Comparison of ENCODE assay signal across 8 mouse cellular contexts in the genomic region with DNA sequence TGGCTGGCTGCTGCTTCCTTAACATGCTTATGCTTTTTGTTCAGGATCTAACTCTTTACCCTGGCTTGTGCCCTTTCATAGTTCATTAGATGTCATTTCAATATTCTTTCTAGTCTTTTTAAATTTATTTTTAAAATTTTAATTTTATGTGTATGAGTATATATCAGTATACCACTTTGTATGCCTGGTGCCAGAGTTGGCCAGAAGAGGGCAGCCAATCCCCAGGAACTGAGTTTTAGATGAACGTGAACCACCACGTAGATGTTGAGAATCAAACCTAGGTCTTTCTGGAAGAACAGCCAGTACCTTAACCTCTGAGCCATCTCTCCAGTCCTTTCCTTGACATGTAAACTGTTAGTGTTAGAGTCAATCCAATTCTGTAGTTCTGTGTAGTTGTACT. TPM values are rescaled to one million over a fixed set of nuclear protein-coding genes. Genes with fewer than 3 reads are reported as not detected.
DNase-seq lines count a peak whose midpoint lies in the region; ATAC-seq and TF ChIP-seq lines count a peak whose summit lies in the region.

No protein-coding gene starts in this region.

- H3K9me3 ChIP-seq in kidney, postnatal 0 days (replicated peaks; ENCODE audit: low read length): no peaks in the 10 kb centered on the region
- H3K9me3 ChIP-seq in kidney, embryonic 15.5 days (replicated peaks): no peaks in the 10 kb centered on the region
- H3K9me3 ChIP-seq in liver, postnatal 0 days (ENCODE audit: low read length): no peaks in the 10 kb centered on the region
- no peaks in the 10 kb centered on the region for H3K9me3 ChIP-seq in hindbrain, embryonic 12.5 days (replicated peaks)
- no peaks in the 10 kb centered on the region for H3K9me3 ChIP-seq in midbrain, embryonic 11.5 days (ENCODE audit: control insufficient read depth, low read length)

- DNase-seq in kidney, postnatal 0 days (ENCODE audit: low spot score): no peak
- DNase-seq in Patski (ENCODE audit: low read depth, low spot score): no peak
- peak; percentile 51 for DNase-seq in liver, postnatal 0 days
- peak; percentile 69 for DNase-seq in thymus, adult 2 months
- DNase-seq in layer of hippocampus, adult 9-10 months (ENCODE audit: low spot score): no peak
- DNase-seq in midbrain, embryonic 11.5 days (ENCODE audit: low spot score, missing footprints): no peak

- peak; percentile 34; the same call in 1 of the 2 replicates for TF ChIP-seq CTCF in kidney, postnatal 0 days (IDR thresholded peaks at IDR 0.05; ENCODE audit: low read depth)
- peak; percentile 65 for TF ChIP-seq CTCF in Patski (IDR thresholded peaks at IDR 0.05)
- peak; percentile 67 for TF ChIP-seq CTCF in liver, postnatal 0 days (IDR thresholded peaks at IDR 0.05; ENCODE audit: low read depth)
- no peak for TF ChIP-seq CTCF in thymus, adult 2 months (IDR thresholded peaks at IDR 0.05; ENCODE audit: borderline replicate concordance, control insufficient read depth, extremely low read depth, insufficient read depth, low read length, poor library complexity)

- 95% methylated on average over 2 of the region's 2 CpGs for WGBS in kidney, postnatal 0 days
- 85% methylated on average over 2 of the region's 2 CpGs for WGBS in kidney, embryonic 15.5 days
- WGBS in liver, postnatal 0 days (ENCODE audit: insufficient replicate concordance): 81% methylated on average over 2 of the region's 2 CpGs
- 92% methylated on average over 2 of the region's 2 CpGs for WGBS in thymus, adult 2 months
- WGBS in hindbrain, embryonic 12.5 days: 92% methylated on average over 2 of the region's 2 CpGs
- WGBS in midbrain, embryonic 11.5 days: 88% methylated on average over 2 of the region's 2 CpGs

- H3K27me3 ChIP-seq in kidney, postnatal 0 days (ENCODE audit: insufficient read depth, low read length): no peaks in the 10 kb centered on the region
- no peaks in the 10 kb centered on the region for H3K27me3 ChIP-seq in kidney, embryonic 15.5 days
- H3K27me3 ChIP-seq in Patski: no peaks in the 10 kb centered on the region
- no peaks in the 10 kb centered on the region for H3K27me3 ChIP-seq in liver, postnatal 0 days (ENCODE audit: insufficient read depth, low read length)
- no peaks in the 10 kb centered on the region for H3K27me3 ChIP-seq in thymus, adult 2 months (ENCODE audit: control insufficient read depth, insufficient read depth, low read length)
- H3K27me3 ChIP-seq in hindbrain, embryonic 12.5 days: no peaks in the 10 kb centered on the region
- no peaks in the 10 kb centered on the region for H3K27me3 ChIP-seq in midbrain, embryonic 11.5 days (ENCODE audit: control insufficient read depth, insufficient read depth, low read length)

- H3K9ac ChIP-seq in kidney, postnatal 0 days (ENCODE audit: low read depth, low read length): no peak overlapping the region
- no peak overlapping the region for H3K9ac ChIP-seq in kidney, embryonic 15.5 days
- no peak overlapping the region for H3K9ac ChIP-seq in liver, postnatal 0 days (replicated peaks)
- no peak overlapping the region for H3K9ac ChIP-seq in hindbrain, embryonic 12.5 days
- no peak overlapping the region for H3K9ac ChIP-seq in midbrain, embryonic 11.5 days (ENCODE audit: low read length)

- in situ Hi-C loops in Patski (cut with MboI; ENCODE audit: low pct_unique_long_range_greater_than_20kb): no loop called here

- CTCF ChIA-PET in Patski (lab: Charles Lee): interaction anchor here (1.1 to 1.9 kb wide), 5 partner anchors 8 to 45 kb away, joined by 3 to 12 read pairs (median 6); no protein-coding TSS in a partner anchor

- no peak overlapping the region for H3K4me3 ChIP-seq in kidney, postnatal 0 days (replicated peaks; ENCODE audit: low read depth, low read length)
- H3K4me3 ChIP-seq in kidney, embryonic 15.5 days (replicated peaks): no peak overlapping the region
- H3K4me3 ChIP-seq in liver, postnatal 0 days (ENCODE audit: low read depth, low read length): no peak overlapping the region
- H3K4me3 ChIP-seq in thymus, adult 2 months (ENCODE audit: control insufficient read depth, insufficient read depth, low read length): no peak overlapping the region
- no peak overlapping the region for H3K4me3 ChIP-seq in hindbrain, embryonic 12.5 days
- H3K4me3 ChIP-seq in midbrain, embryonic 11.5 days (ENCODE audit: low read depth, low read length): no peak overlapping the region

- TF ChIP-seq POLR2A in thymus, adult 2 months (IDR thresholded peaks at IDR 0.05; ENCODE audit: control insufficient read depth, extremely low read depth, insufficient read depth, low read length, poor library complexity): no peak

- ATAC-seq in kidney, postnatal 0 days (replicated peaks; ENCODE audit: low FRiP score, low read depth): no peak
- ATAC-seq in kidney, embryonic 15.5 days (replicated peaks; ENCODE audit: low FRiP score): no peak
- ATAC-seq in Patski: no peak
- no peak for ATAC-seq in liver, postnatal 0 days
- no peak for ATAC-seq in hindbrain, embryonic 12.5 days (ENCODE audit: low FRiP score)
- ATAC-seq in midbrain, embryonic 11.5 days (ENCODE audit: low FRiP score): no peak

- no peaks in the 10 kb centered on the region for H3K36me3 ChIP-seq in kidney, postnatal 0 days (ENCODE audit: insufficient read depth, low read length)
- 0 out of 2 replicates have a peak, but pooled peaks cover under 1% of the 10 kb centered on the region for H3K36me3 ChIP-seq in kidney, embryonic 15.5 days
- H3K36me3 ChIP-seq in liver, postnatal 0 days (replicated peaks; ENCODE audit: insufficient read depth, low read length): peaks cover 4% of the 10 kb centered on the region; the same call in 1 of the 2 replicates
- no peaks in the 10 kb centered on the region for H3K36me3 ChIP-seq in thymus, adult 2 months (ENCODE audit: control insufficient read depth, insufficient read depth, low read length)
- H3K36me3 ChIP-seq in hindbrain, embryonic 12.5 days: no peaks in the 10 kb centered on the region
- H3K36me3 ChIP-seq in midbrain, embryonic 11.5 days (ENCODE audit: control insufficient read depth, insufficient read depth, low read length): no peaks in the 10 kb centered on the region

- TF ChIP-seq EP300 in liver, postnatal 0 days (IDR thresholded peaks at IDR 0.05; ENCODE audit: low read depth): no peak

- H3K4me2 ChIP-seq in kidney, postnatal 0 days (ENCODE audit: low read length): no peak overlapping the region
- H3K4me2 ChIP-seq in kidney, embryonic 15.5 days: no peak overlapping the region
- no peak overlapping the region for H3K4me2 ChIP-seq in liver, postnatal 0 days (ENCODE audit: low read depth, low read length)
- no peak overlapping the region for H3K4me2 ChIP-seq in hindbrain, embryonic 12.5 days (replicated peaks)
- no peak overlapping the region for H3K4me2 ChIP-seq in midbrain, embryonic 11.5 days

- no peaks in the 10 kb centered on the region for H3K4me1 ChIP-seq in kidney, postnatal 0 days (replicated peaks; ENCODE audit: insufficient read depth, low read length)
- H3K4me1 ChIP-seq in kidney, embryonic 15.5 days: no peaks in the 10 kb centered on the region
- no peaks in the 10 kb centered on the region for H3K4me1 ChIP-seq in liver, postnatal 0 days (ENCODE audit: insufficient read depth)
- no peaks in the 10 kb centered on the region for H3K4me1 ChIP-seq in thymus, adult 2 months (replicated peaks; ENCODE audit: control insufficient read depth, insufficient read depth, low read length)
- no peaks in the 10 kb centered on the region for H3K4me1 ChIP-seq in hindbrain, embryonic 12.5 days
- no peaks in the 10 kb centered on the region for H3K4me1 ChIP-seq in midbrain, embryonic 11.5 days (ENCODE audit: control insufficient read depth, insufficient read depth, low read length)

- POLR2A ChIA-PET in Patski (lab: Charles Lee): interaction anchor here (1.3 kb wide), 1 partner anchor 10 kb away, joined by 5 read pairs; no protein-coding TSS in a partner anchor

- no peak overlapping the region for H3K27ac ChIP-seq in kidney, postnatal 0 days
- H3K27ac ChIP-seq in kidney, embryonic 15.5 days: no peak overlapping the region
- no peak overlapping the region for H3K27ac ChIP-seq in liver, postnatal 0 days (ENCODE audit: low read depth)
- no peak overlapping the region for H3K27ac ChIP-seq in thymus, adult 2 months (ENCODE audit: control insufficient read depth, insufficient read depth, low read length)
- H3K27ac ChIP-seq in hindbrain, embryonic 12.5 days: no peak overlapping the region
- no peak overlapping the region for H3K27ac ChIP-seq in midbrain, embryonic 11.5 days (ENCODE audit: low read depth, low read length)

RNA-seq across cellular contexts. Expression of gene Mob1b, which starts 14.1 kb away (rescaled TPM):
- polyA plus RNA-seq in kidney, postnatal 0 days (2015; fragmentation: Nextera tagmentation; extraction: Ambion mirVana): 8.7 and 9.1 TPM in 2 replicates
- 10.1 and 12.1 TPM in 2 replicates for polyA plus RNA-seq in kidney, embryonic 15.5 days (2015; fragmentation: Nextera tagmentation; extraction: Ambion mirVana)
- polyA plus RNA-seq in Patski (2021): 23.9 TPM
- polyA plus RNA-seq in liver, postnatal 0 days (2015; fragmentation: Nextera tagmentation; extraction: Ambion mirVana): 5.3 and 6.2 TPM in 2 replicates
- 3.8 and 4.9 TPM in 2 replicates for polyA plus RNA-seq in thymus, adult 2 months (2012; rRNA removed)
- polyA plus RNA-seq in hindbrain, embryonic 12.5 days (2016; fragmentation: Nextera tagmentation; extraction: Ambion mirVana): 14.7 and 16.2 TPM in 2 replicates
- polyA plus RNA-seq in midbrain, embryonic 11.5 days (2014; fragmentation: Nextera tagmentation; extraction: Ambion mirVana): 16.7 and 18.3 TPM in 2 replicates

RNA-seq across cellular contexts. Expression of gene Dck, which starts 30.0 kb away (rescaled TPM):
- 20.3 and 25.8 TPM in 2 replicates for polyA plus RNA-seq in kidney, postnatal 0 days (2015; fragmentation: Nextera tagmentation; extraction: Ambion mirVana)
- polyA plus RNA-seq in kidney, embryonic 15.5 days (2015; fragmentation: Nextera tagmentation; extraction: Ambion mirVana): 47.1 and 48.3 TPM in 2 replicates
- polyA plus RNA-seq in Patski (2021): 15.0 TPM
- polyA plus RNA-seq in liver, postnatal 0 days (2015; fragmentation: Nextera tagmentation; extraction: Ambion mirVana): 44.7 and 46.8 TPM in 2 replicates
- polyA plus RNA-seq in thymus, adult 2 months (2012; rRNA removed): 58.2 and 75.9 TPM in 2 replicates
- 90.8 and 92.2 TPM in 2 replicates for polyA plus RNA-seq in hindbrain, embryonic 12.5 days (2016; fragmentation: Nextera tagmentation; extraction: Ambion mirVana)
- 143 and 150 TPM in 2 replicates for polyA plus RNA-seq in midbrain, embryonic 11.5 days (2014; fragmentation: Nextera tagmentation; extraction: Ambion mirVana)

RNA-seq across cellular contexts. Expression of gene Grsf1, which starts 58.8 kb away (rescaled TPM):
- polyA plus RNA-seq in kidney, postnatal 0 days (2015; fragmentation: Nextera tagmentation; extraction: Ambion mirVana): 82.0 and 82.7 TPM in 2 replicates
- polyA plus RNA-seq in kidney, embryonic 15.5 days (2015; fragmentation: Nextera tagmentation; extraction: Ambion mirVana): 57.8 and 61.0 TPM in 2 replicates
- polyA plus RNA-seq in Patski (2021): 127 TPM
- polyA plus RNA-seq in liver, postnatal 0 days (2015; fragmentation: Nextera tagmentation; extraction: Ambion mirVana): 35.9 and 42.0 TPM in 2 replicates
- 27.3 and 42.0 TPM in 2 replicates for polyA plus RNA-seq in thymus, adult 2 months (2012; rRNA removed)
- polyA plus RNA-seq in hindbrain, embryonic 12.5 days (2016; fragmentation: Nextera tagmentation; extraction: Ambion mirVana): 88.6 and 88.9 TPM in 2 replicates
- polyA plus RNA-seq in midbrain, embryonic 11.5 days (2014; fragmentation: Nextera tagmentation; extraction: Ambion mirVana): 102 and 109 TPM in 2 replicates

Comparison
In these comparisons a context has a peak if more than half of its experiments do, and no peak if none do; other contexts are left out.
1. DNase-seq: peak in liver, postnatal 0 days (single experiment) and thymus, adult 2 months (single experiment); none in kidney, postnatal 0 days (single experiment), Patski (single experiment), layer of hippocampus, adult 9-10 months (single experiment) and midbrain, embryonic 11.5 days (single experiment).